Mouse (Mus musculus) heart, embryonic 16.5 days (tissue): ENCODE data around the gene Lyst. TPM values are rescaled to one million over a fixed set of nuclear protein-coding genes. Genes with fewer than 3 reads are reported as not detected.
"Not testable (repeated sequence)": the region's sequence is repeated elsewhere in the genome, so short reads cannot be mapped to it uniquely, and the experiment has no call there.

ENCODE experiments used
- ATAC-seq: fragments of 200-750 bp; cut with Nextera tagmentation; replicated peaks from 2 replicates; pipeline ENCODE4 v1.8.0; 2017; ENCODE audit warnings: moderate number of reproducible peaks; ENCODE audit not compliant: insufficient read depth, low FRiP score; ENCODE audit errors: extremely low read depth
- H3K27ac ChIP-seq: fragments of 300-500 bp; sonication (generic); 2 replicates; pipeline ENCODE4 v1.5.1; 2014; ENCODE audit warnings: mild to moderate bottlenecking, low read length, control low read depth, moderate library complexity
- H3K27me3 ChIP-seq: fragments of 300-500 bp; sonication (generic); 2 replicates; pipeline ENCODE4 v1.6.1; 2014; ENCODE audit warnings: low read length, mixed read lengths; ENCODE audit not compliant: control insufficient read depth, insufficient read depth
- H3K36me3 ChIP-seq: fragments of 300-500 bp; sonication (generic); 2 replicates; pipeline ENCODE4 v1.6.1; 2014; ENCODE audit not compliant: control insufficient read depth, insufficient read depth
- H3K4me1 ChIP-seq: fragments of 300-500 bp; sonication (generic); 2 replicates; pipeline ENCODE4 v1.6.1; 2014; ENCODE audit warnings: low read length, mixed read lengths; ENCODE audit not compliant: control insufficient read depth, insufficient read depth
- H3K4me2 ChIP-seq: fragments of 300-500 bp; sonication (generic); 2 replicates; pipeline ENCODE4 v1.6.1; 2014; ENCODE audit warnings: low read depth, mild to moderate bottlenecking, control low read depth, low read length
- H3K4me3 ChIP-seq: fragments of 300-500 bp; sonication (generic); 2 replicates; pipeline ENCODE4 v1.5.1; 2014; ENCODE audit warnings: mild to moderate bottlenecking, control low read depth, low read length
- H3K9ac ChIP-seq: fragments of 300-500 bp; sonication (generic); 2 replicates; pipeline ENCODE4 v1.6.1; 2014; ENCODE audit warnings: low read length, control low read depth
- H3K9me3 ChIP-seq: fragments of 300-500 bp; sonication (generic); replicated peaks from 2 replicates; pipeline ENCODE4 v1.6.1; 2016; ENCODE audit warnings: low read length; ENCODE audit not compliant: control insufficient read depth
- WGBS: fragments of 180-500 bp; shearing (Covaris S2); extraction: QIAGEN DNeasy Blood & Tissue Kit; methylation state at CpG from one replicate; pipeline ENCODE4 v1.1.7; 2014; 5-methylcytosine and 5-hydroxymethylcytosine counted together
- polyA plus RNA-seq: library from polyadenylated mRNA; unstranded; fragments of >200 nt; fragmentation: Nextera tagmentation; extraction: Ambion mirVana; gene quantifications from 2 replicates; pipeline ENCODE4 v1.2.1, GENCODE M21; 2015

Lyst gene
- polyA plus RNA-seq, 1 experiment from 2014 or later, result 3.2 TPM

- no peak overlapping the region for H3K27ac ChIP-seq
- H3K4me2 ChIP-seq, result no peak overlapping the region
- WGBS, result 59% methylated on average over 3 of the region's 3 CpGs
Measured at GRCm38 (mm10) chr13:13637577-13637976, 47.4 kb downstream of the Lyst start.

DNA sequence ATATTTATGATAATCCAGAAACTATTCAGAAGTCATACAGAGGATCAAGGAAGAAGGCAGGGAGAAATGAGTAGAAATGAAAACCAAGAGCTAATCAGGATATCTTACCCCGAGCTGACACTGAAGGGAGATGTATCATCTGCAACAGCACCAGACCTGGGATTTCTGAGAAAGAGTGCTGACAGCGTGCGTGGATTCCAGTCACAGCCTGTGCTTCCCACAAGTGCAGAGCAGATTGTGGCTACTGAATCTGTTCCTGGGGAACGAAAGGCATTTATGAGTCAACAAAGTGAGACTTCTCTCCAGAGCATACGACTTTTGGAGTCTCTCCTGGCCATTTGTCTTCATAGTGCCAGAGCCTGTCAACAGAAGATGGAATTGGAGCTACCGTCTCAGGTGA, 47.8 kb downstream of the Lyst start:
- no peak for ATAC-seq
- WGBS, result 68% methylated on average over 6 of the region's 6 CpGs
- H3K4me3 ChIP-seq, result no peak overlapping the region
- H3K27me3 ChIP-seq, result no peaks in the 10 kb centered on the region
- no peaks in the 10 kb centered on the region for H3K36me3 ChIP-seq
- H3K9me3 ChIP-seq, result no peaks in the 10 kb centered on the region
- H3K4me2 ChIP-seq, result no peak overlapping the region
- H3K9ac ChIP-seq, result no peak overlapping the region
- no peaks in the 10 kb centered on the region for H3K4me1 ChIP-seq
- H3K27ac ChIP-seq, result no peak overlapping the region

More at GRCm38 (mm10) chr13:13637577-13637976, 47.4 kb downstream of the Lyst start:
- no peak for ATAC-seq
- no peaks in the 10 kb centered on the region for H3K4me1 ChIP-seq
- no peaks in the 10 kb centered on the region for H3K36me3 ChIP-seq
- H3K9me3 ChIP-seq, result no peaks in the 10 kb centered on the region
- no peaks in the 10 kb centered on the region for H3K27me3 ChIP-seq
- no peak overlapping the region for H3K9ac ChIP-seq
- H3K4me3 ChIP-seq, result no peak overlapping the region

- no peaks in the 10 kb centered on the region for H3K27me3 ChIP-seq
- H3K4me1 ChIP-seq, result no peaks in the 10 kb centered on the region
- WGBS, result 76% methylated on average over 4 of the region's 4 CpGs
- no peak overlapping the region for H3K27ac ChIP-seq
- no peak overlapping the region for H3K4me2 ChIP-seq
- no peak overlapping the region for H3K9ac ChIP-seq
- ATAC-seq, result no peak
- no peaks in the 10 kb centered on the region for H3K9me3 ChIP-seq
- H3K4me3 ChIP-seq, result no peak overlapping the region
- H3K36me3 ChIP-seq, result no peaks in the 10 kb centered on the region
Measured at GRCm38 (mm10) chr13:13638725-13639124, 48.5 kb downstream of the Lyst start.

DNA sequence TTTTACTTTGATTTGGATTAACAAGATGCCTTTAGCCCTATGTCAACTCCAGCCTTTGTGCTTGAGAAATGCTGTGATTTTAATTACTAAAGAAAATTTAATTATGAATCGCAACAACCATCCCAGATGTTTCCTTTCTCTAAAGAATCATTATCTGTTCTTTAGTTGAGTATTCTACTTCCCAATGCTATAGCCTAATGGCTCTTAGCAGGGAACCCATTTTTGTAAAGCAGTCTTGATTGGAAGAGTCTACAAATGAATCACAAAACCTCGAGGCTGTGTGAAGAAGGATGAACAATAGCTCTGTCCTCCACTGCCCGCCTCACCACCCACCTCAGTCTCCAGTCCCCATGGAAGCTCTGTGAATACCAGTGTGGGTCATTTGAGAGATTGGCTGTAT, 57.1 kb downstream of the Lyst start:
- no peak for ATAC-seq
- Histone ChIP-seq H3K27me3 (no peaks in the 10 kb centered on the region), H3K4me2 (no peak overlapping the region), H3K9ac (no peak overlapping the region), H3K9me3 (no peaks in the 10 kb centered on the region), H3K4me1 (no peaks in the 10 kb centered on the region), H3K36me3 (no peaks in the 10 kb centered on the region; the same call in none of the 2 replicates), H3K4me3 (no peak overlapping the region), H3K27ac (no peak overlapping the region)
- WGBS, result 87% methylated on average over 3 of the region's 3 CpGs

GRCm38 (mm10) chr13:13655453-13655852, 65.3 kb downstream of the Lyst start:
- Histone ChIP-seq H3K9me3 (no peaks in the 10 kb centered on the region), H3K4me3 (no peak overlapping the region), H3K27me3 (no peaks in the 10 kb centered on the region), H3K4me2 (no peak overlapping the region), H3K9ac (no peak overlapping the region), H3K4me1 (no peaks in the 10 kb centered on the region), H3K36me3 (peaks cover 2% of the 10 kb centered on the region; the same call in 1 of the 2 replicates), H3K27ac (no peak overlapping the region)
- whole genome bisulfite sequencing, result 95% methylated on average over 3 of the region's 3 CpGs
- ATAC-seq, result no peak

- H3K9me3 ChIP-seq, H3K9ac ChIP-seq, H3K4me3 ChIP-seq, H3K27me3 ChIP-seq, H3K4me1 ChIP-seq, H3K36me3 ChIP-seq, H3K4me2 ChIP-seq, H3K27ac ChIP-seq, ATAC-seq: not testable (repeated sequence)
- WGBS, result 79% methylated on average over 2 of the region's 2 CpGs
Measured at GRCm38 (mm10) chr13:13666103-13666502, 75.9 kb downstream of the Lyst start.

- Histone ChIP-seq H3K4me3 (no peak overlapping the region), H3K4me2 (no peak overlapping the region), H3K4me1 (no peaks in the 10 kb centered on the region), H3K9me3 (no peaks in the 10 kb centered on the region), H3K27ac (no peak overlapping the region), H3K27me3 (no peaks in the 10 kb centered on the region), H3K36me3 (peaks cover 8% of the 10 kb centered on the region; the same call in 1 of the 2 replicates), H3K9ac (no peak overlapping the region)
- WGBS, result 52% methylated on average over 5 of the region's 5 CpGs
- no peak for ATAC-seq
Measured at GRCm38 (mm10) chr13:13670669-13671068, 80.5 kb downstream of the Lyst start.

DNA sequence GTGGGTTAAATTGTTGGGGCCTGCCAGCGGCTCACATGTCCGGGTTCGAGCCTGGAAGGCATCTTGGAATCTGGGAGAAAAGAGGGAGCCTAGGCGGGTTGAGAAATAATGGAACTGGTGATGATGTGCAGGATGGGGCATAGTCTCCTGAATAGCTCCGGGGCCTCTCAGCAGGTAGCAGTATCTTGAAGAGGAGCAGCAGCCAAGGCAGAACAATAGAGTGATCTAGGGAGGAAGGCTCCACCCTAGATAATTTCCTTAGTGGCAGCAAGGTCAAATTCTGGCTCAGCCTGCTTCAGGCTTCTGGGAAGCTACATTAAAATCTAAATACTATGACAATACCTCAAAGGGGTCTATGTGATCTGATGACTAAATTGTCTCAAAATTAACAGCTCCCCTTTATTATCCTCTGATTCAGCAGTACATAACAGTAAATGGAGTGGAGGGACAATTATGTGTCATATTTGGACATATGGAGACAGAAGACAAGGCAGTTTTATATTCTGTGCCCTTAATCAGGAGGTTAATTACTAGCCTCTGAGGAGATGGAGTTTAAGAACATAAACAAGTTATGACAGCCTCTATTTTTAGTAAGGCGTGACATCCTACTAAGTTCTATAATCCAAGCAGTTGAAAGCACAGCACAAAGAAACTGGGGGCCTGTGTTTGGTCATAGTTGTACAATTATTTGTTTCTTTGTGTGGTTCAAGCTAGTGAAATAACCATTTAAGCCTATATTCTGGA, 81.6 kb downstream of the Lyst start:
- H3K27ac ChIP-seq, result no peak overlapping the region
- no peak overlapping the region for H3K4me3 ChIP-seq
- H3K36me3 ChIP-seq, result peaks cover 8% of the 10 kb centered on the region; the same call in 1 of the 2 replicates
- WGBS, result 66% methylated on average over 6 of the region's 6 CpGs
- no peak overlapping the region for H3K9ac ChIP-seq
- H3K27me3 ChIP-seq, result no peaks in the 10 kb centered on the region
- no peak overlapping the region for H3K4me2 ChIP-seq
- no peaks in the 10 kb centered on the region for H3K4me1 ChIP-seq
- ATAC-seq, result no peak
- no peaks in the 10 kb centered on the region for H3K9me3 ChIP-seq

- no peak overlapping the region for H3K27ac ChIP-seq
- H3K36me3 ChIP-seq, result peaks cover 17% of the 10 kb centered on the region
- H3K9ac ChIP-seq, result no peak overlapping the region
- H3K27me3 ChIP-seq, result no peaks in the 10 kb centered on the region
- no peak overlapping the region for H3K4me3 ChIP-seq
- 57% methylated on average over 4 of the region's 4 CpGs for WGBS
- H3K9me3 ChIP-seq, result no peaks in the 10 kb centered on the region
- H3K4me2 ChIP-seq, result no peak overlapping the region
- no peak for ATAC-seq
- H3K4me1 ChIP-seq, result no peaks in the 10 kb centered on the region
Measured at GRCm38 (mm10) chr13:13674669-13675343, 84.6 kb downstream of the Lyst start.
